Mouse (Mus musculus) layer of hippocampus, adult 6 months (tissue): Measurements from ENCODE around the gene Hspa14. TPM values are rescaled to one million over a fixed set of nuclear protein-coding genes. Genes with fewer than 3 reads are reported as not detected.

ENCODE experiments used
- long read RNA-seq, 2 experiments: library from polyadenylated mRNA; unstranded; transcript quantifications; one replicate each; pipeline ENCODE4 v2.0.0; 2019 to 2020
- polyA plus RNA-seq: library from polyadenylated mRNA; unstranded; fragments of <200 nt; fragmentation: Nextera tagmentation; gene quantifications from 2 replicates; pipeline ENCODE4 v1.2.3, GENCODE M21; 2021

Hspa14 gene
- 33.2 and 36.7 TPM in 2 replicates for polyA plus RNA-seq
- long read RNA-seq, experiment 1, transcript Hspa14-201 (14 exons, 1,795 nt): major isoform, 46 of 69 reads
- long read RNA-seq, experiment 1, partial matches to known transcripts: 15 of 69 reads
- long read RNA-seq, experiment 1, other reads (novel, unspliced or antisense): 8 of 69 reads
- long read RNA-seq, experiment 2, transcript Hspa14-201 (14 exons, 1,795 nt): major isoform, 175 of 237 reads
- long read RNA-seq, experiment 2, partial matches to known transcripts: 31 of 237 reads
- long read RNA-seq, experiment 2, other reads (novel, unspliced or antisense): 29 of 237 reads

DNA sequence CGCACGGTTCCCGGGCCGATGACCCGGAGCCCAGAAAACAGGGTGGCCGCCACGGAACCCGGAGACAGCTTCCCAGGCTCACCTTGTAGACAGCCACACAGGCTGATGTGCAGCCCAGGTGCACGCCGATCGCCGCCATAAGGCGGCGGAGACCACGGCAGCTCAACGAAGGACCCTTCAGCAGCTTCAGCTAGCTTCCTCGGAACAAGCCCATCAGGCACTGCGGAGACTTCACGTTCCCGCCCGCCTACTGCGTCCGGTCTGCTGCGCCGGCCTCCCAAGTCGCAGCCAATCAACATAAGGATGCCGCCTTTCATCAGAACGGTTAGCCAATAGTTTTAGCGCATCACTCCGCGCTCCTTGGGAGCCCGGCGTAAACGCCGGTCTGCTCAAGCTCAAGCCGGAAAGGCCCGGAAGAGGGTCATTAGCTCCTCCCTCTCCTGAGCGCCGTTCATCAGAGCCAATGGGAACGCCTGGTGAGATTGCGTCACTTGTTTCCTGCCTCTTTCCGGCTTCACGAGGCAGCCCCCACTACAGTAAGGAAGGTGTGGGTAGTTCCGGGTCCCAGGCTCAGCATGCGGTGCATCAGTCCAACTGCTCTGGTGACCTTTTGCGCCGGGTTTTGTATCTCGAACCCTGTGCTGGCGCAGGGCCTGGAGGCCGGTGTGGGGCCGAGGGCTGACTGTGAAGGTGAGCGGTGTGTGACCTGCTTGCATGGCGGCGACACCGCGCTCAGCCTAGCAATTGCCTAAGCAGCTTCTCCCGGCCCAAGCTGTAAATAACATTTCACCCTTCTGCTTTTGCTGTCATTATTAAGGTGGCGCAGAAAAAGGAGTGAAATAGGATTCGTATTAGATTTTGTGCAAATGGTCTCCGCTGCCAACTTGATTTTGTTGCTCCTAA, at the start of gene Hspa14, which contains the start of the genes Gm45902 and Cdnf:
Hspa14 (minus strand) TSS at position 263 of the 903 bp plus-strand sequence.
Gm45902 (minus strand) TSS at position 239 of the 903 bp plus-strand sequence.
Cdnf (plus strand) TSS at position 479 of the 903 bp plus-strand sequence.

DNA sequence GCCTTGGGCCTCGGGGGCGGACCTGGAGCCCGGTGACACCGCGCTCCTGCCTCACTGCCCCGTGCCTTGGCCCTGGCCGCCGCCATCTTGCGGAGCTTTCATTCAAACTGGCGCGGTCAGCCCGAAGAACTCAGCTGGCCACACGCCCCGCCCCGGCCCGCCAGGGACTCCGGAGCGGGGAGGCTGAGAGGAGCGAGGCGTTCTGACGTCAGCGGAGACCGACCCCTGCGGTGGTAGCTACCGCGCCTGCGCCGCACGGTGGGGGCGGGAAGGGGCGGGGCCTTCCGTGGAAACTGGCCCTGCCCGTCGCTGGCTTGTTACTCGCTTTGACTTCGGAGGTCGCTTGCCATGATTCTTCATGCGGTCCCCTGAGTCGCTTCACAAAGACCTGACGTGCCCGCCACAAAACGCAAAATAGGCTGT, 37.7 kb downstream of the Hspa14 start, which contains the start of gene Suv39h2:
Suv39h2 (minus strand) TSS at position 171 of the 423 bp plus-strand sequence.

Other genes starting within 250 kb of the Hspa14 start
- 76.2 and 125 TPM in 2 replicates for gene Nmt2, start 228.6 kb downstream of the Hspa14 start, polyA plus RNA-seq
- gene Rpp38, start 180.2 kb downstream of the Hspa14 start, polyA plus RNA-seq: 11.7 and 14.4 TPM in 2 replicates
- gene Acbd7, start 176.6 kb downstream of the Hspa14 start, polyA plus RNA-seq: 2.2 and 2.7 TPM in 2 replicates
- gene Olah, start 115.6 kb downstream of the Hspa14 start, polyA plus RNA-seq: not detected in 2 replicates
- 34.4 and 55.5 TPM in 2 replicates for gene Meig1, start 90.2 kb downstream of the Hspa14 start, polyA plus RNA-seq
- gene Dclre1c, start 88.7 kb downstream of the Hspa14 start, polyA plus RNA-seq: 4.0 and 4.6 TPM in 2 replicates
- gene Suv39h2, start 37.8 kb downstream of the Hspa14 start, polyA plus RNA-seq: 1.8 and 2.1 TPM in 2 replicates
- gene Gm45902, start within 50 bp of the Hspa14 start, polyA plus RNA-seq: 0.73 and 0.74 TPM in 2 replicates
- gene Cdnf, start 216 bp upstream of the Hspa14 start, polyA plus RNA-seq: 0.09 and 0.20 TPM in 2 replicates
- gene Fam107b, start 57.7 kb upstream of the Hspa14 start, polyA plus RNA-seq: 4.7 and 5.1 TPM in 2 replicates